Mouse (Mus musculus) CH12.LX (cell line): ENCODE data around the gene Tmem221. TPM values are rescaled to one million over a fixed set of nuclear protein-coding genes. Genes with fewer than 3 reads are reported as not detected.

Experiments used
- DNase-seq: peaks from one replicate; pipeline ENCODE4 v3.0.0-alpha.2; 2013; ENCODE audit errors: extremely low read depth
- H3K27ac ChIP-seq: 2 replicates; pipeline ENCODE4 v1.5.1; 2012; ENCODE audit warnings: low read depth, mild to moderate bottlenecking, control low read depth, moderate library complexity; ENCODE audit not compliant: insufficient read depth
- H3K27me3 ChIP-seq: replicated peaks from 2 replicates; pipeline ENCODE3; 2012; ENCODE audit warnings: inconsistent platforms
- H3K36me3 ChIP-seq, 2 experiments: replicated peaks in 1 of 2; 2 replicates each; pipeline versions ENCODE3 to v1.6.1; 2012; ENCODE audit warnings: inconsistent platforms in 1 of 2, low read length in 1 of 2, mild to moderate bottlenecking in 1 of 2, mixed read lengths in 1 of 2, moderate library complexity in 1 of 2; ENCODE audit not compliant: control insufficient read depth in 1 of 2, insufficient read depth in 1 of 2
- H3K4me1 ChIP-seq, 2 experiments: 2 replicates each; pipeline ENCODE4 v1.6.1; 2012; ENCODE audit warnings: inconsistent platforms in 1 of 2, moderate library complexity in 1 of 2; ENCODE audit not compliant: insufficient read depth in 2 of 2, control insufficient read depth in 1 of 2
- H3K4me2 ChIP-seq: 2 replicates; pipeline ENCODE4 v1.6.1; 2012; ENCODE audit warnings: low read depth, mild to moderate bottlenecking, control low read depth; ENCODE audit not compliant: poor library complexity, insufficient read depth, severe bottlenecking
- H3K4me3 ChIP-seq, 3 experiments: fragments of 150-350 bp in 1 of 3; sonication (generic) in 1 of 3; replicated peaks in 1 of 3; 2 replicates each; pipeline versions ENCODE3 to v1.5.1; 2011 to 2012; ENCODE audit warnings: low read depth in 2 of 3, low read length in 2 of 3, mild to moderate bottlenecking in 2 of 3, moderate library complexity in 2 of 3, control low read depth in 1 of 3, improper control_type of control experiment in 1 of 3, inconsistent platforms in 1 of 3, mixed read lengths in 1 of 3; ENCODE audit not compliant: poor library complexity in 1 of 3
- H3K79me2 ChIP-seq: replicated peaks from 2 replicates; pipeline ENCODE4 v1.6.1; 2012; ENCODE audit warnings: mild to moderate bottlenecking, moderate library complexity; ENCODE audit not compliant: control insufficient read depth, poor library complexity, insufficient read depth, severe bottlenecking; ENCODE audit errors: extremely low read depth
- H3K9ac ChIP-seq: 2 replicates; pipeline ENCODE4 v1.6.1; 2012; ENCODE audit warnings: low read depth, mild to moderate bottlenecking, control low read depth, moderate library complexity; ENCODE audit not compliant: insufficient read depth
- H3K9me3 ChIP-seq: replicated peaks from 2 replicates; pipeline ENCODE3; 2012; ENCODE audit warnings: low read length, inconsistent platforms, mixed read lengths
- ETS1 ChIP-seq: conservative IDR thresholded peaks from 2 replicates; pipeline ENCODE4 v1.6.1; 2012; ENCODE audit warnings: low read depth, mild to moderate bottlenecking, inconsistent platforms, low read length, improper control_type of control experiment, moderate library complexity
- GABPA ChIP-seq: IDR thresholded peaks from 2 replicates; pipeline ENCODE4 v1.6.1; 2012; ENCODE audit warnings: low read depth, low read length, improper control_type of control experiment, inconsistent platforms; ENCODE audit not compliant: insufficient replicate concordance
- IRF4 ChIP-seq: IDR thresholded peaks from 2 replicates; pipeline ENCODE4 v1.6.1; 2014; ENCODE audit warnings: low read depth, mild to moderate bottlenecking, inconsistent platforms, low read length, improper control_type of control experiment
- JUN ChIP-seq: IDR thresholded peaks from 2 replicates; pipeline ENCODE4 v1.6.1; 2011; ENCODE audit warnings: low read depth, mild to moderate bottlenecking, low read length, improper control_type of control experiment, moderate library complexity; ENCODE audit not compliant: insufficient read depth
- MAZ ChIP-seq: IDR thresholded peaks from 2 replicates; pipeline ENCODE4 v1.6.1; 2012; ENCODE audit warnings: low read depth, mild to moderate bottlenecking, inconsistent platforms, low read length, improper control_type of control experiment, moderate library complexity
- MEF2A ChIP-seq: IDR thresholded peaks from 2 replicates; pipeline ENCODE4 v1.6.1; 2014; ENCODE audit warnings: low read depth, mild to moderate bottlenecking, inconsistent platforms, low read length, improper control_type of control experiment, borderline replicate concordance
- MXI1 ChIP-seq: IDR thresholded peaks from 2 replicates; pipeline ENCODE4 v1.6.1; 2011; ENCODE audit warnings: mild to moderate bottlenecking, low read depth, low read length, improper control_type of control experiment
- MYC ChIP-seq: IDR thresholded peaks from 2 replicates; pipeline ENCODE4 v1.6.1; 2011; ENCODE audit warnings: low read depth, mild to moderate bottlenecking, improper control_type of control experiment, low read length
- NELFE ChIP-seq: IDR thresholded peaks from 2 replicates; pipeline ENCODE4 v1.6.1; 2011; ENCODE audit warnings: low read depth, low read length, improper control_type of control experiment
- NRF1 ChIP-seq: IDR thresholded peaks from 2 replicates; pipeline ENCODE4 v1.6.1; 2014; ENCODE audit warnings: low read depth, mild to moderate bottlenecking, inconsistent platforms, low read length, improper control_type of control experiment, moderate library complexity
- PAX5 ChIP-seq: IDR thresholded peaks from 2 replicates; pipeline ENCODE4 v1.6.1; 2012; ENCODE audit warnings: low read length, inconsistent platforms, mixed read lengths
- POLR2AphosphoS2 ChIP-seq: IDR thresholded peaks from 2 replicates; pipeline ENCODE4 v1.6.1; 2011; ENCODE audit warnings: low read depth, low read length, improper control_type of control experiment
- RCOR1 ChIP-seq: conservative IDR thresholded peaks from 2 replicates; pipeline ENCODE4 v1.6.1; 2012; ENCODE audit warnings: low read depth, mild to moderate bottlenecking, inconsistent platforms, low read length, improper control_type of control experiment
- SMC3 ChIP-seq: IDR thresholded peaks from 2 replicates; pipeline ENCODE4 v1.6.1; 2011; ENCODE audit warnings: low read depth, low read length, improper control_type of control experiment
- TBP ChIP-seq: conservative IDR thresholded peaks from 2 replicates; pipeline ENCODE4 v1.6.1; 2011; ENCODE audit warnings: low read depth, low read length, improper control_type of control experiment
- USF2 ChIP-seq: conservative IDR thresholded peaks from 2 replicates; pipeline ENCODE4 v1.6.1; 2011; ENCODE audit warnings: low read depth, low read length, improper control_type of control experiment
- ZMIZ1 ChIP-seq: IDR thresholded peaks from 2 replicates; pipeline ENCODE4 v1.6.1; 2012; ENCODE audit warnings: low read depth, mild to moderate bottlenecking, inconsistent platforms, low read length, improper control_type of control experiment
- dilution Hi-C: fragments of 300-500 bp; cut with MboI; formaldehyde crosslinking; loops from 2 replicates; pipeline ENCODE4 v1.14.3; 2020; ENCODE audit warnings: low sequenced_read_pairs; ENCODE audit not compliant: extremely low pct_unique_long_range_greater_than_20kb, extremely low pct_ligation_motif_present
- in situ Hi-C: fragments of 300-500 bp; cut with MboI; formaldehyde crosslinking; loops from 3 replicates; pipeline ENCODE4 v1.14.3; 2019; ENCODE audit warnings: low sequenced_read_pairs, low pct_ligation_motif_present, low pct_unique_long_range_greater_than_20kb, mixed read lengths
- polyA plus RNA-seq: library from polyadenylated mRNA; unstranded; fragments of >175 nt; gene quantifications from 2 replicates; pipeline ENCODE4 v1.2.1, GENCODE M21; 2012; ENCODE audit warnings: low read depth; ENCODE audit not compliant: insufficient read length
- total RNA-seq, 2 experiments: library from RNA; depleted of rRNA; stranded (reverse); fragments of 300-350 nt in 1 of 2; fragments of >200 nt in 1 of 2; gene quantifications; 2 replicates each; pipeline ENCODE4 v1.2.3; 2012 to 2014

The Tmem221 gene
- total and polyA plus RNA-seq, 3 experiments = 0.51 TPM; not detected in 2

- peaks cover 43% of the 10 kb centered on the region for H3K27me3 ChIP-seq
- no peak for DNase-seq
- TF ChIP-seq MEF2A (no peak), NELFE (no peak), USF2 (no peak), RCOR1 (no peak), SMC3 (no peak), IRF4 (no peak), TBP (no peak), NRF1 (no peak), MAZ (no peak), PAX5 (no peak), POLR2AphosphoS2 (no peak), MYC (no peak), MXI1 (no peak), ZMIZ1 (no peak), JUN (no peak), ETS1 (no peak), GABPA (no peak)
- peaks cover 0 to 2% of the 10 kb centered on the region in 2 experiments for H3K36me3 ChIP-seq
- no peaks in the 10 kb centered on the region for H3K79me2 ChIP-seq
- dilution Hi-C loops (no loop called here), in situ Hi-C loops (loop anchor here (10.0 kb wide), 1 partner anchor 60 kb away; no protein-coding TSS in a partner anchor)
- H3K4me1 ChIP-seq = peaks cover 2 to 8% of the 10 kb centered on the region in 2 experiments; a peak in 3 of 4 replicates
- no peak overlapping the region for H3K27ac ChIP-seq
- no peak overlapping the region for H3K4me3 ChIP-seq
- H3K4me2 ChIP-seq = no peak overlapping the region
- H3K9ac ChIP-seq = no peak overlapping the region
- H3K9me3 ChIP-seq = no peaks in the 10 kb centered on the region
These were observed 54.3 kb downstream of the Tmem221 start for GRCm38 (mm10) chr8:71504349-71504748.

Other genes starting within 250 kb of the Tmem221 start
Only the 20 nearest of the 25 such genes appear.
- gene Babam1, start 162.0 kb downstream of the Tmem221 start, total RNA-seq (2012; rRNA removed) = 66.0 and 67.3 TPM in 2 replicates
- gene Babam1, start 162.0 kb downstream of the Tmem221 start, total RNA-seq (2014; rRNA removed) = 47.6 and 56.7 TPM in 2 replicates
- gene Babam1, start 162.0 kb downstream of the Tmem221 start, polyA plus RNA-seq = 132 and 137 TPM in 2 replicates
- gene Ankle1, start 152.9 kb downstream of the Tmem221 start, total RNA-seq (2012; rRNA removed) = 17.9 and 24.7 TPM in 2 replicates
- 9.0 and 9.4 TPM in 2 replicates for gene Ankle1, start 152.9 kb downstream of the Tmem221 start, total RNA-seq (2014; rRNA removed)
- 17.4 and 17.6 TPM in 2 replicates for gene Ankle1, start 152.9 kb downstream of the Tmem221 start, polyA plus RNA-seq
- 28.2 and 33.2 TPM in 2 replicates for gene Abhd8, start 95.2 kb downstream of the Tmem221 start, total RNA-seq (2012; rRNA removed)
- 8.5 and 8.9 TPM in 2 replicates for gene Abhd8, start 95.2 kb downstream of the Tmem221 start, total RNA-seq (2014; rRNA removed)
- gene Abhd8, start 95.2 kb downstream of the Tmem221 start, polyA plus RNA-seq = 5.2 and 6.0 TPM in 2 replicates
- 150 and 180 TPM in 2 replicates for gene Mrpl34, start 93.9 kb downstream of the Tmem221 start, total RNA-seq (2012; rRNA removed)
- gene Mrpl34, start 93.9 kb downstream of the Tmem221 start, total RNA-seq (2014; rRNA removed) = 80.1 and 94.4 TPM in 2 replicates
- 123 and 133 TPM in 2 replicates for gene Mrpl34, start 93.9 kb downstream of the Tmem221 start, polyA plus RNA-seq
- 59.3 and 62.8 TPM in 2 replicates for gene Dda1, start 89.7 kb downstream of the Tmem221 start, total RNA-seq (2012; rRNA removed)
- 49.8 and 57.4 TPM in 2 replicates for gene Dda1, start 89.7 kb downstream of the Tmem221 start, total RNA-seq (2014; rRNA removed)
- gene Dda1, start 89.7 kb downstream of the Tmem221 start, polyA plus RNA-seq = 65.8 and 78.1 TPM in 2 replicates
- gene Ano8, start 72.9 kb downstream of the Tmem221 start, total RNA-seq (2012; rRNA removed) = 5.5 and 6.7 TPM in 2 replicates
- 1.8 and 1.9 TPM in 2 replicates for gene Ano8, start 72.9 kb downstream of the Tmem221 start, total RNA-seq (2014; rRNA removed)
- gene Ano8, start 72.9 kb downstream of the Tmem221 start, polyA plus RNA-seq = 1.8 and 2.1 TPM in 2 replicates
- gene Gtpbp3, start 70.8 kb downstream of the Tmem221 start, total RNA-seq (2012; rRNA removed) = 26.7 and 29.0 TPM in 2 replicates
- 19.5 and 20.7 TPM in 2 replicates for gene Gtpbp3, start 70.8 kb downstream of the Tmem221 start, total RNA-seq (2014; rRNA removed)
- gene Gtpbp3, start 70.8 kb downstream of the Tmem221 start, polyA plus RNA-seq = 17.4 and 21.6 TPM in 2 replicates
- gene Plvap, start 47.1 kb downstream of the Tmem221 start, total RNA-seq (2012; rRNA removed) = 0.04 TPM in 1 of 2 replicates, not detected in the other
- gene Plvap, start 47.1 kb downstream of the Tmem221 start, total RNA-seq (2014; rRNA removed) = not detected in 2 replicates
- 0.27 and 0.37 TPM in 2 replicates for gene Plvap, start 47.1 kb downstream of the Tmem221 start, polyA plus RNA-seq
- not detected in 2 replicates for gene Ccdc194, start 33.2 kb downstream of the Tmem221 start, total RNA-seq (2012; rRNA removed)
- gene Ccdc194, start 33.2 kb downstream of the Tmem221 start, total RNA-seq (2014; rRNA removed) = not detected in 2 replicates
- gene Ccdc194, start 33.2 kb downstream of the Tmem221 start, polyA plus RNA-seq = not detected in 2 replicates
- gene Bst2, start 21.4 kb downstream of the Tmem221 start, total RNA-seq (2012; rRNA removed) = 404 and 424 TPM in 2 replicates
- 304 and 321 TPM in 2 replicates for gene Bst2, start 21.4 kb downstream of the Tmem221 start, total RNA-seq (2014; rRNA removed)
- gene Bst2, start 21.4 kb downstream of the Tmem221 start, polyA plus RNA-seq = 214 and 243 TPM in 2 replicates
- 113 and 128 TPM in 2 replicates for gene Mvb12a, start 15.9 kb downstream of the Tmem221 start, total RNA-seq (2012; rRNA removed)
- 149 and 157 TPM in 2 replicates for gene Mvb12a, start 15.9 kb downstream of the Tmem221 start, total RNA-seq (2014; rRNA removed)
- gene Mvb12a, start 15.9 kb downstream of the Tmem221 start, polyA plus RNA-seq = 80.5 and 82.1 TPM in 2 replicates
- 0.04 TPM in 1 of 2 replicates, not detected in the other for gene Nxnl1, start 7.7 kb upstream of the Tmem221 start, total RNA-seq (2012; rRNA removed)
- not detected in 2 replicates for gene Nxnl1, start 7.7 kb upstream of the Tmem221 start, total RNA-seq (2014; rRNA removed)
- 0.08 TPM in 1 of 2 replicates, not detected in the other for gene Nxnl1, start 7.7 kb upstream of the Tmem221 start, polyA plus RNA-seq
- gene Slc27a1, start 10.0 kb upstream of the Tmem221 start, total RNA-seq (2012; rRNA removed) = 2.7 and 4.0 TPM in 2 replicates
- gene Slc27a1, start 10.0 kb upstream of the Tmem221 start, total RNA-seq (2014; rRNA removed) = 1.8 and 2.3 TPM in 2 replicates
- 2.3 and 2.4 TPM in 2 replicates for gene Slc27a1, start 10.0 kb upstream of the Tmem221 start, polyA plus RNA-seq
- gene Pgls, start 33.3 kb upstream of the Tmem221 start, total RNA-seq (2012; rRNA removed) = 183 and 215 TPM in 2 replicates
- 94.2 and 118 TPM in 2 replicates for gene Pgls, start 33.3 kb upstream of the Tmem221 start, total RNA-seq (2014; rRNA removed)
- gene Pgls, start 33.3 kb upstream of the Tmem221 start, polyA plus RNA-seq = 72.5 and 74.9 TPM in 2 replicates
- gene Fam129c, start 38.8 kb upstream of the Tmem221 start, total RNA-seq (2012; rRNA removed) = 95.2 and 136 TPM in 2 replicates
- gene Fam129c, start 38.8 kb upstream of the Tmem221 start, total RNA-seq (2014; rRNA removed) = 86.3 and 89.2 TPM in 2 replicates
- 92.8 and 98.6 TPM in 2 replicates for gene Fam129c, start 38.8 kb upstream of the Tmem221 start, polyA plus RNA-seq
- gene Colgalt1, start 52.1 kb upstream of the Tmem221 start, total RNA-seq (2012; rRNA removed) = 85.3 and 92.0 TPM in 2 replicates
- 68.7 and 72.0 TPM in 2 replicates for gene Colgalt1, start 52.1 kb upstream of the Tmem221 start, total RNA-seq (2014; rRNA removed)
- gene Colgalt1, start 52.1 kb upstream of the Tmem221 start, polyA plus RNA-seq = 72.0 and 73.7 TPM in 2 replicates
- gene Unc13a, start 112.9 kb upstream of the Tmem221 start, total RNA-seq (2012; rRNA removed) = 1.0 and 1.7 TPM in 2 replicates
- gene Unc13a, start 112.9 kb upstream of the Tmem221 start, total RNA-seq (2014; rRNA removed) = 0.55 and 0.68 TPM in 2 replicates
- 0.79 and 2.1 TPM in 2 replicates for gene Unc13a, start 112.9 kb upstream of the Tmem221 start, polyA plus RNA-seq
- gene Jak3, start 117.4 kb upstream of the Tmem221 start, total RNA-seq (2012; rRNA removed) = 39.2 and 47.1 TPM in 2 replicates
- 13.3 and 15.0 TPM in 2 replicates for gene Jak3, start 117.4 kb upstream of the Tmem221 start, total RNA-seq (2014; rRNA removed)
- gene Jak3, start 117.4 kb upstream of the Tmem221 start, polyA plus RNA-seq = 35.6 and 37.8 TPM in 2 replicates
- gene Insl3, start 130.3 kb upstream of the Tmem221 start, total RNA-seq (2012; rRNA removed) = 8.7 and 9.8 TPM in 2 replicates
- gene Insl3, start 130.3 kb upstream of the Tmem221 start, total RNA-seq (2014; rRNA removed) = 1.9 and 3.0 TPM in 2 replicates
- 14.4 and 21.4 TPM in 2 replicates for gene Insl3, start 130.3 kb upstream of the Tmem221 start, polyA plus RNA-seq
- gene B3gnt3, start 142.9 kb upstream of the Tmem221 start, total RNA-seq (2012; rRNA removed) = 0.63 and 0.98 TPM in 2 replicates
- gene B3gnt3, start 142.9 kb upstream of the Tmem221 start, total RNA-seq (2014; rRNA removed) = 0.09 TPM in 1 of 2 replicates, not detected in the other
- gene B3gnt3, start 142.9 kb upstream of the Tmem221 start, polyA plus RNA-seq = 0.24 and 0.26 TPM in 2 replicates